Mouse (Mus musculus) cerebellum, postnatal 25 days (tissue): ENCODE results near the gene Nbr1.
"Not testable (repeated sequence)": the region's sequence is repeated elsewhere in the genome, so short reads cannot be mapped to it uniquely, and the experiment has no call there.

ENCODE experiments used
- DNase-seq, 2 experiments: peaks; one replicate each; pipeline ENCODE4 v3.0.0; 2021; ENCODE audit warnings: mixed read lengths in 2 of 2

The Nbr1 gene

GRCm38 (mm10) chr11:101626995-101627856 lies 75.3 kb downstream of the Nbr1 start, which contains the start of gene Rdm1:
Gene Rdm1 (plus strand): TSS chr11:101627195.
- DNase-seq: peak; percentile 81 to 88

- peak; percentile 78 to 84 for DNase-seq
Observed at GRCm38 (mm10) chr11:101627857-101628559, 76.1 kb downstream of the Nbr1 start.

GRCm38 (mm10) chr11:101628733-101629417 lies 76.9 kb downstream of the Nbr1 start:
- DNase-seq: not testable (repeated sequence)
